Comparison of ENCODE assay signal across 10 mouse cellular contexts in genomic region chr7:58749904-58750612, GRCm38 (mm10).
DNase-seq lines count a peak whose midpoint lies in the region; ATAC-seq lines count a peak whose summit lies in the region.
"Had no signal": no experiment of that assay in that cellular context is flagged by ENCODE, and none has a peak within 500 bp of the region (broad histone marks: within the 10 kb centered on the region; RNA-seq: fewer than 3 reads in every experiment).

No protein-coding gene starts in this region.

- ATAC-seq in activated CD4-positive, CD25-positive, alpha-beta regulatory T cell, adult 4 months = peak; percentile 99
- ATAC-seq in hematopoietic stem cell, adult 5-6 weeks (replicated peaks in 1 of 2; ENCODE audit: insufficient read depth in 1 of 2, low FRiP score in 2 of 2, low TSS enrichment in 1 of 2, low read depth in 1 of 2, poor library complexity in 2 of 2, severe bottlenecking in 2 of 2) = peak; percentile 96 to 98
- peak; percentile 75; the same call in 1 of the 2 replicates for ATAC-seq in stomach, embryonic 16.5 days (ENCODE audit: insufficient read depth, low FRiP score)
- no peak for ATAC-seq in erythroid progenitor cell, adult 5-6 weeks (replicated peaks; ENCODE audit: low FRiP score, poor library complexity, severe bottlenecking)
- ATAC-seq: intestine, embryonic 16.5 days had no signal

- no peaks in the 10 kb centered on the region for H3K36me3 ChIP-seq in stomach, embryonic 16.5 days (ENCODE audit: control insufficient read depth, insufficient read depth, low read length)
- H3K36me3 ChIP-seq: midbrain, embryonic 12.5 days had no signal

- H3K27ac ChIP-seq in stomach, embryonic 16.5 days (ENCODE audit: low read length) = no peak overlapping the region
- H3K27ac ChIP-seq: midbrain, embryonic 12.5 days had no signal

- no peaks in the 10 kb centered on the region for H3K27me3 ChIP-seq in stomach, embryonic 16.5 days (ENCODE audit: control insufficient read depth, insufficient read depth, low read length)
- H3K27me3 ChIP-seq: midbrain, embryonic 12.5 days had no signal

- H3K9me3 ChIP-seq in stomach, embryonic 16.5 days (replicated peaks; ENCODE audit: control insufficient read depth, low read length) = no peaks in the 10 kb centered on the region
- H3K9me3 ChIP-seq: midbrain, embryonic 12.5 days had no signal

- no peak overlapping the region for H3K4me3 ChIP-seq in stomach, embryonic 16.5 days (replicated peaks; ENCODE audit: low read length)
- H3K4me3 ChIP-seq: midbrain, embryonic 12.5 days had no signal

- peaks cover 17% of the 10 kb centered on the region for H3K4me1 ChIP-seq in stomach, embryonic 16.5 days (ENCODE audit: control insufficient read depth, insufficient read depth, low read length)
- H3K4me1 ChIP-seq: midbrain, embryonic 12.5 days had no signal

- 55% methylated on average over 6 of the region's 6 CpGs for WGBS in stomach, embryonic 16.5 days

- H3K4me2 ChIP-seq in stomach, embryonic 16.5 days (ENCODE audit: low read depth, low read length) = no peak overlapping the region
- H3K4me2 ChIP-seq: midbrain, embryonic 12.5 days had no signal

- DNase-seq in left cerebral cortex, postnatal 4 days = peak; percentile 2
- no peak for DNase-seq in left cerebral cortex, adult 18-20 months (ENCODE audit: low spot score in 2 of 2)
- no peak for DNase-seq in c-Kit-positive CD71-positive TER-119-positive erythroid progenitor cells, embryonic 14.5 days (ENCODE audit: low spot score)
- DNase-seq in urinary bladder, postnatal 4 days (ENCODE audit: low spot score in 2 of 2) = no peak

- intact Hi-C loops in left cerebral cortex, postnatal 4 days (cut with DNase I) = no loop called here

- H3K9ac ChIP-seq in stomach, embryonic 16.5 days (ENCODE audit: low read length) = no peak overlapping the region
- H3K9ac ChIP-seq: midbrain, embryonic 12.5 days had no signal
